ENCODE assay signal across 25 mouse cellular contexts in the genomic region with DNA sequence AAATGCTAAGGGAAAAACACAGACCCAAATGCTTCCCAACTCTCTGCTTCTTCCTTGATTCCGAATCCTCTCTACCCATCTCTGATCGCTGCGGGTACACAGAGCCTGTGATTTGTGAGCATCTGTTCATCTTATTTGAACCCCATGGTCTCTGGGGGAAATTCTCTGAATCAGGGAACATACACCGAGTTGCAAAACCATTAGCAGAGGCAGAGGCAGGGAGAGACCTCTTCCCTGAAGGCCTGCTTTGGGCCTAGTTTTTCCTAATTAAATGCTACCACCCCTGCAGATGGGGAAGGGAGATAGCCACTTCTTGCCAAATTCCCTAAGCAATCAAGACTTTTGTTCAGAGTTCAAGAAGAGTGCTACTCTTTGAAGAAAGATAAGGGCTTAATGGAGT.
"Had no signal": no experiment of that assay in that cellular context is flagged by ENCODE, and none has a peak within 500 bp of the region (broad histone marks: within the 10 kb centered on the region; RNA-seq: fewer than 3 reads in every experiment).

No protein-coding gene starts in this region.

- H3K9me3 ChIP-seq: heart, embryonic 10.5 days; heart, embryonic 12.5 days; hindbrain, embryonic 10.5 days; intestine, embryonic 15.5 days; limb, embryonic 10.5 days; limb, embryonic 12.5 days had no signal

- DNase-seq: gastrocnemius, adult 2 months; gastrocnemius, postnatal 10 days; gastrocnemius, postnatal 25 days; heart, adult 18-20 months; heart, postnatal 10 days; heart, postnatal 4 days; kidney, adult 18-20 months; kidney, adult 8-10 months; kidney, postnatal 10 days; kidney, postnatal 25 days; kidney, postnatal 4 days; liver had no signal

- H3K27ac ChIP-seq: gastrocnemius, adult 2 months; heart, embryonic 10.5 days; hindbrain, embryonic 10.5 days; hindbrain, embryonic 14.5 days; intestine, embryonic 15.5 days; layer of hippocampus, adult 2 months; left cerebral cortex, adult 2 months; limb, embryonic 10.5 days; limb, embryonic 12.5 days had no signal

- H3K4me2 ChIP-seq: heart, embryonic 12.5 days; hindbrain, embryonic 14.5 days; intestine, embryonic 15.5 days; limb, embryonic 12.5 days; liver, embryonic 11.5 days had no signal

- ATAC-seq: hindbrain, embryonic 16.5 days; inflammation-experienced regulatory T-cells, adult 6 months; intestine, embryonic 15.5 days; intestine, postnatal 0 days had no signal

- H3K4me3 ChIP-seq: gastrocnemius, adult 2 months; heart, embryonic 10.5 days; heart, embryonic 12.5 days; hindbrain, embryonic 10.5 days; intestine, embryonic 15.5 days; layer of hippocampus, adult 2 months; left cerebral cortex, adult 2 months; limb, embryonic 10.5 days; limb, embryonic 12.5 days had no signal

- H3K36me3 ChIP-seq: heart, embryonic 10.5 days; heart, embryonic 12.5 days; hindbrain, embryonic 10.5 days; intestine, embryonic 15.5 days; limb, embryonic 10.5 days; limb, embryonic 12.5 days had no signal

- H3K4me1 ChIP-seq: intestine, embryonic 15.5 days; limb, embryonic 10.5 days had no signal

- H3K27me3 ChIP-seq: heart, embryonic 12.5 days; intestine, embryonic 15.5 days; limb, embryonic 12.5 days had no signal

- H3K9ac ChIP-seq: heart, embryonic 12.5 days; hindbrain, embryonic 14.5 days; intestine, embryonic 15.5 days; limb, embryonic 12.5 days had no signal
